Mouse (Mus musculus) spleen, adult 12 weeks (tissue): ENCODE results near the gene Nepro.

ENCODE experiments used
- DNase-seq: peaks from one replicate; pipeline ENCODE4 v3.0.0; 2022; ENCODE audit warnings: low spot score

The Nepro gene

DNA sequence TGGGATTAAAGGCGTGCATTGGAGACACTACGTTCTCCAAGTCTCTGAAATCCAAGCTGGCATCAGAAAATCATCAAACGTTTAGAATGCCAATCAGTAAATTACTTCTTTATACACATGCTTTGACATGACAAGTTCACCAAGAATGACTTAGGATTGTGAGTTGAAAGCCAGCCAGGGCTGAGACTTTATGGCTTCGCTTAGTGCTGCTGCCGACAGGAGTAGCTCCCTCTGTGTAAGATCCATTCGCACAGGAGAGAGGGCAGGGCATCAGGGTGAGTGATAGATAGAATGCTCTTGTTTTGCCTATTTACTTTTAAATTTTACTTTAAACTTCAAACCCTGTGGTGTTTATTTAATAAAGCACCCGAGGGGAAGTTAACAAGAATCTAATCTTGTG, 43.4 kb downstream of the Nepro start:
- DNase-seq = no peak

DNA sequence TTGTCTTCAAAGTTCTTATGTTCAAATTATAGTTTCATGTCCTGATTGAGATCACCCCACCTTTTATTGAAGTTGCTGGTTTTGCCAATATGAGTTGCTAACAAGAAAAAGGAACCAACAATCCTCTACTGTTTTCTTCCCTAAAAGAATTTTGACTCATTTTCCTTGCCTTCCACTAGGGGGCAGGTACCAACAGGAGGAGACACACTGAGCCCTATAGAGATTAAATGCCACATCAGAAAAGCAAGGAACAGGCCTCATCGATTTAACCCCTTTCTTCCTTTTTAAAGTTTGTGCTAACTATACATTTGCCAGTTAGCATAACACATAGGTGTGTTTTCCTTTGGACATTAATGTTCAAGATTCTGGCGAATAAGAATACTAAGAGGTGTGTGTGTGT, 43.9 kb downstream of the Nepro start:
- DNase-seq = no peak

DNA sequence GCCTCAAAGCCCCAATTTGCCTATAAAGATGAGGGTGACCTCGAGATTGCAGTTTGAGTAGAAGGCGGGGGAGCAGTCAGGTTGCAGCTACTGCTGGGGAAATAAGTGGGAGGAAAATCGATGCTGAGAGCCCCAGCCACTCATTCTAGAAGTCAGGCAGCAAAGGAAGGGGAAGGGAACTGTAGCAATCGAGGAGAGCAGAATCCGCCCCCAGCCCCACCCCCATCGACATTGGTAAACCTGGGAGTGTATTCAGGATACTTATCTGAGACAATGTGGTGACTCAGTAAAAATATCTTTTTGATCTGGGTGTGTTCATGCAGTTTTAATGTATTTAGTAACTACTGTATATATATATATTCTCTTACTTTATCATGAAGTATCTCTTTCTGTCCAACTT, 48.5 kb downstream of the Nepro start:
- no peak for DNase-seq

DNA sequence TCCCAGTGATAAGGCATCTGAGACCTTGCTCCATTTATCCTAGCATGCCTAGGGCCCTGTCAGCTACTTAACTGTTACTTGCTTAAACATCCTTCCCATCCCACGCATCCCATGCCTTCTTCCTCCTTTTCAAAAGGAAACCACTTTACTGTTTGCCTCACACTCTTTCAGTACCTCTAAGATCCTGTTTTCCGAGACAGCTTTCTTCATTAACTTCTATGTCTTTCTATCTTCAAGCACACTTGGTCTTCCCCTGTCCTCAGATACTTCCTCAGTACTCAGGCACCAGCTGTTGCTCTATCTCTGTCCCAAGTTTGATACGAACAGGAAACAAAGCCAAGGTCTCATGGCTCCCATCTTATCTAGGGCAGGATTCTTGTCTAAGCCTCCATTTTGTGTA, 49.6 kb downstream of the Nepro start:
- no peak for DNase-seq

DNA sequence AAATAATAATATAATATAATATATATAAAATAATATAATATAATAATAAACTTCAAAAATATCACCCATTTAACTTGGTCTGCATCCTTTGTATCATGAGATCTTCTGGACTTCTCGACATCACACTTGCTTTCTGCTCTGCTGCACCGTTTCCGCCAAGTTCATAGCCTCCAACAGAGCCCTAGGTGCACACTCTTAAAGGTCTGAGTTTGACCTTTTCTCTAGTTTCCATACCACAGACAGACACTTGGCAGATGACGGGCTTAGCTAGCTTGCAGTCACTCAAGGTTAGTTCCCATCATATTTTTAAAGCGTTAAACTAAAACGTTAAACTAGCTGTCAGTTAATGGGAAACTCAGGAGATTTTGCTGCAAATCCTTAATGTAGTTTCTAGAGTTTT, 50.1 kb downstream of the Nepro start:
- DNase-seq = no peak

DNA sequence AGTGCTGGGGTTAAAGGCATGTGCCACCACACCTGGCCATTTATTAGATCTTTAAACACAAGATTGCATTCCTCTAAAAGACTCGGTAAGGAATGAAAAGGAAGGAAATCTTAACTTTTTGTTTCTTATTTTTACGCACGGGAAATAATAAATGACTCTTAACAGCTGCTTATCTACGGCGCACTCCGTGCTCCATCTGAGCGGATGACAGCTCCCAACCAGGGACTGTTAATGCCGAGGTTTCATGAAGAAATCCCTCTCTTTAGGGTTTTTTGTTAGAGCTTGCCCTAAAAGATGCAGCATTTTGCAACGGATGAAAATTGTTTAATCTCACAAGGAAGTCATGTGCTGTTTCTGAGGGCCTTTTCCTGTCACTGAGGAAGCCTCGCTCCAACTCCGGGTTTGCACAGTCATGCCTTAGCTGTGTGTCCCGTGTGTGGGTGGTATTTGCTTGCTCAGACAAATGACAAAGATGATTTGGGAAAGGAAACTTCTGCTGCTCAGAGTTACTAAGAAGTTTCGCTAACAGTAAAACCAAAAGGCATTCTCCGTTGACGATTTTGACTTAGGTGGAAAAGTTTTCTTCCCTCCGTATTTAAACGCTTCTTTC, 54.5 kb downstream of the Nepro start:
- no peak for DNase-seq

DNA sequence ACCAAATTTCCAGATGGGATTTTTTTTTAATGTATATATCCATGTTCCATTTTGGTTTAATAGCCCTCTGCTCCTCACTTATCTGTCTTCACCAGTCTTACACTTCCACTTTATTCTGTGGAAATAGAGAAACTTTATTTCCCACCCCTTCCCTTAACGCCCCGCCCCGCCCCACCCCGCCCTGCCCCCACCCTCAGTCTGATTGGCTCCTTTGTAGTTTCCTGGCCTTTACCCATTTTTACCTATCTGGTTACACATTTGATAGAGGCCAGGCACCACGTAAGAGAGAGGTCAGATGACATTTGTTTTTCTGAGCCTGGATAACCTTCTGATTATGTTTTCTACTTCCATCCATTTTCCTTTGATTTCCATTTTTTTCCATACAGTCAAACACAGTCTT, 55.4 kb downstream of the Nepro start:
- no peak for DNase-seq

DNA sequence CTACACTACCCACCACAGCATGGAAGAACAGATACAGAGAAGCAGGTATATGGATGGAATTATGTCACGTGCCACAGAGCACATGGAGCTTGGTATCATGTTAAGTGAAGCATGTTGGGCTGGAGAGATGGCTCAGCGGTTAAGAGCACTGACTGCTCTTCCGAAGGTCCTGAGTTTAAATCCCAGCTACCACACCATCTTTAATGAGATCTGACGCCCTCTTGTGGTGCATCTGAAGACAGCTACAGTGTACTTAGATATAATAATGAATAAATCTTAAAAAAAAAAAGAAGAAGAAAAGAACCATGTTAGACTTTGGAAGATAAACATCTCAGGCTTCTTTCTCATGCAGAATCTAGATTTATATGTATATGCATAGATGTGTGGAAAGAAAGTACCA, 56.6 kb downstream of the Nepro start:
- DNase-seq = no peak
